Mouse (Mus musculus): ENCODE measurements around the gene Ncln. TPM values are rescaled to one million over a fixed set of nuclear protein-coding genes. Genes with fewer than 3 reads are reported as not detected.
A peak's percentile ranks its signal among the peaks of the same experiment; 100 is the strongest.

Gene Ncln
- polyA plus RNA-seq (2016; fragmentation: Nextera tagmentation; extraction: Ambion mirVana): 81.9 and 82.9 TPM in 2 replicates

DNA sequence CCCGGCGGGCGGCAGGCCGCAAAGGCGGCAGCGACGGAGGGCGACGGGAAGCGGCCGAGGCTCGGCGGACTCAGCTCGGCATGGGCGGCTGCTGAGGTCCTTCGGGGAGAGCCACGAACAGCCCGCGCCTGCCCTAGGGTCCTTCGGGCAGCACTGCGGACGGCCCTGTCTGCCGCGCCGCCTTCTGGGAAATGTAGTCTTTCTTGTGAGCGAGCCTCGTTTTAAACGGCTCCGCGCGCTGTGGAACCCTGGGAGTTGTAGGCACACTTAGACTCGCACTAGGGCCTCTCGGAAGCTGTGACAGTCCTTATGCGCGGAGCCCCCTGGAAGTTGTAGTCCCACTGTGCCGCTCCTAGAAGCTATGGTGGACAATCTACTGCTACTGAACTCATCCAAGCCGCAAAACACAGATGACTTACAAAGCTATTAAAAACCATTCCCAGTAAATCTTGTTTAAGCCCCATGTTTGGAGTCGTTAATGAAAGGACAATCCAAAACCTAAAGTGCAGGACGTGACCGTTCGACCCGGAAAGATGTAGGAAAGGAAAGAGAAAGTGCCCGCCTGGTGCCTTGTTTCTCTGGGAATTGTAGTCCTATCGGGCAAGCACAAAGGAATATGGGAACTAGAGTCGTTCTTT lies at the start of gene Ncln:
TSS of gene Ncln (minus strand) at position 129 of the 638 bp plus-strand sequence.
- peak within 1 kb of the TSS; percentile 60; the same call in 1 of the 2 replicates for H3K27ac ChIP-seq

DNA sequence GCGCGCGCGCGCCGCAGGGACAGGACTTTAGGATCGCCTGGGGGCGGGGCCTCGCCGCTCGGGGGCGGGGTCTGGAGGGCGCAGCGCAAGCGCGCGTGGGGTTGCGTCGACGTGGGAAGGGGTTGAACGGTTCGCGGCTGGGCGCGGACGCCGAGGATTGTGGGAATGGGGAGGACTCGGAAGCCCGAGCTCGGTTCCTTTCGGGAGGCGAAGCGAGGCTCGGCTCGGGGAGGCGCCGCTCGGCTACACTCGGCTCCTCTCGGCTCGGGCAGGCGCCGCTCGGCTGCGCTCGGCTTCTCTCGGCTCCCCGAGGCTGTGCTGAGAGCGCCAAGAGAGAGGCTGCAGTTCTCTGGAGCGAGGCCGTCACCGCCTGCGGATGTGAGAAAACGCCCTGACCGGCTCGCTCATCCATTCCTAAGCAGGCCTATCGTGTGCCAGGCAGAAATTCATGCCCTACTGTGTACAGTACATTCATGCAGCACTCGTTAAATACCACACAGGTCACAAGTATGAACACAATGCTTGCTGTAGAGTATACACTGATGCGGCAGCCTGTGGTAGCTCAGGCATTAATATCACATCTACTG lies 49.1 kb upstream of the Ncln start, which contains the start of gene Gna11:
TSS of gene Gna11 (minus strand) at position 30 of the 587 bp plus-strand sequence.
- Histone ChIP-seq H3K9me3 (no peaks in the 10 kb centered on the region), H3K27me3 (no peaks in the 10 kb centered on the region), H3K27ac (peak within 1 kb of the TSS; percentile 84), H3K9ac (peak within 1 kb of the TSS; percentile 96), H3K4me3 (peak within 1 kb of the TSS; percentile 96), H3K36me3 (peaks cover 6% of the 10 kb centered on the region; the same call in 1 of the 2 replicates), H3K4me2 (replicated peaks) (peak within 1 kb of the TSS; percentile 97), H3K4me1 (peaks cover 23% of the 10 kb centered on the region)
- under 1% methylated on average over 59 of the region's 59 CpGs for WGBS
- peak; percentile 95 for ATAC-seq (ENCODE audit: insufficient number of reproducible peaks, insufficient read depth, low FRiP score, low TSS enrichment)

More for the DNA sequence above, at the start of gene Ncln:
- under 1% methylated on average over 45 of the region's 45 CpGs for WGBS
- Histone ChIP-seq H3K4me2 (replicated peaks) (peak within 1 kb of the TSS; percentile 97), H3K36me3 (peaks cover 21% of the 10 kb centered on the region), H3K27me3 (no peaks in the 10 kb centered on the region), H3K4me1 (peaks cover 22% of the 10 kb centered on the region), H3K9me3 (no peaks in the 10 kb centered on the region), H3K4me3 (peak within 1 kb of the TSS; percentile 90), H3K9ac (peak within 1 kb of the TSS; percentile 88)
- peak; percentile 95 for ATAC-seq (ENCODE audit: insufficient number of reproducible peaks, insufficient read depth, low FRiP score, low TSS enrichment)

DNA sequence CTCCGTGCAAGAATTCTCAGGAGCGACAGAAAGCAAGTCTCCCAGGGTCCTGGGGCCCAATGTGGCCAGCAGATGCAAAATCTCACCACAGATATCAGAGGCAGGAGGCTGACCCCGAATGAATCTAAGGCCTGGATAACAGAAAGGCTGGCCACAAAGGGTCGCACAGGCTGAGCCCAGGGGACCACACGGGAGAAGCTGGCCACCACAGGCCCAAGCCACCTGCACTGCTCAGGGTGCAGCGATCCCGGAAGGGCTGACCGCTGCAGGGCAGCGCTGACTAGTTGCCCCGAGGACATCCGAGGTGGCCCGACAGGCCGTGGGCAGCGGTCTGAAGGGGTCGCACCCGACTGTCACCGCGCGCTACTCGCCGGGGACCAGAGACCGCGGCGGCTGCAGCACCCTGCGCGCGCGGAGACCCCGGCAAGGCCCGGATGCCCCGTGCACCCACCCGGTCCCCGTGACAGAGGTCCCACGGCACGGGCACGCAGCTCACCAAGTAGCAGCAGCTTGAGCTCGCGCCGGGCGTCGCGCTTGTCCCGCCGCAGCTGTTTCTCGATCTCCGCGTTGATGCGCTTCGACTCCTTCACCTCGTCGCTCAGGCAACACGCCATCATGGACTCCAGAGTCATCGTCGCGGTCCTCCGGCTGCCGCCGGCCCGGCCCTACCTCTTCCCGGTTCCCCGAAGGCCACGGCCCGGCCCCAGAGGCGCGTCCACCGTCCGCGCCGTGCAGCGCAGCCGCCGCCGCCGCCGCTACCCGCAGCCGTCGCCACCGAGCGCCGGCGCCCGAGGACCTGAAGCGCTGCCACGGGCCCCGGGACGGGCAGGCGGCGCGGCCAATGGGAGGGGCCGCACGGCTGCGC lies 48.3 kb upstream of the Ncln start:
- peak overlapping the region; percentile 97 for H3K4me2 ChIP-seq (replicated peaks)
- H3K9ac ChIP-seq: peak overlapping the region; percentile 96
- H3K4me3 ChIP-seq: peak overlapping the region; percentile 96
- peaks cover 14% of the 10 kb centered on the region; the same call in 1 of the 2 replicates for H3K36me3 ChIP-seq
- ATAC-seq (ENCODE audit: insufficient number of reproducible peaks, insufficient read depth, low FRiP score, low TSS enrichment): no peak
- peaks cover 23% of the 10 kb centered on the region for H3K4me1 ChIP-seq
- H3K27ac ChIP-seq: peak overlapping the region; percentile 84
- H3K27me3 ChIP-seq: no peaks in the 10 kb centered on the region
- under 1% methylated on average over 89 of the region's 93 CpGs for WGBS
- no peaks in the 10 kb centered on the region for H3K9me3 ChIP-seq

DNA sequence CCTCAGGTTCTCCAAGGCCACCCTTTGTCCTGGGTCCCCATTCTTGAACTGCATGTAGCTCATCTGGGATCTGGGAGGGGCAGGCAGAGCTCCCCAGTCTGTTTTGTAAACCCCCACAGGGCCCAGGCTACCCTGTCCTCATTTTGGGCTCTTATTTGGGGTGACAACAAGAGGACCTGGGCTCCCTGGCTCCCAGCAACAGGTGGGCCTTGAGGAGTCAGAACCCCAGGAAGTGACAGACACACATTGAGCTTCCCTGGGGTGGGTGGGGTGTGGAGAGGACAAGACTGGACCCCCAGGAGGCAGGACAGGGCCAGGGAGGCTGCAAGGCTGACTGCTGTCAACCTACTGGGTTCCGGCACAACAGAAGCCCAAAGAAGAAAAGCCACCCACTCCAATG lies 47.4 kb upstream of the Ncln start:
- Histone ChIP-seq H3K9ac (peak overlapping the region; percentile 96), H3K4me2 (replicated peaks) (peak overlapping the region; percentile 97), H3K27ac (no peak overlapping the region), H3K9me3 (no peaks in the 10 kb centered on the region), H3K4me1 (peaks cover 23% of the 10 kb centered on the region), H3K27me3 (no peaks in the 10 kb centered on the region), H3K4me3 (peak overlapping the region; percentile 96), H3K36me3 (peaks cover 23% of the 10 kb centered on the region)
- 76% methylated on average over 1 of the region's 1 CpGs for WGBS
- ATAC-seq (ENCODE audit: insufficient number of reproducible peaks, insufficient read depth, low FRiP score, low TSS enrichment): no peak

DNA sequence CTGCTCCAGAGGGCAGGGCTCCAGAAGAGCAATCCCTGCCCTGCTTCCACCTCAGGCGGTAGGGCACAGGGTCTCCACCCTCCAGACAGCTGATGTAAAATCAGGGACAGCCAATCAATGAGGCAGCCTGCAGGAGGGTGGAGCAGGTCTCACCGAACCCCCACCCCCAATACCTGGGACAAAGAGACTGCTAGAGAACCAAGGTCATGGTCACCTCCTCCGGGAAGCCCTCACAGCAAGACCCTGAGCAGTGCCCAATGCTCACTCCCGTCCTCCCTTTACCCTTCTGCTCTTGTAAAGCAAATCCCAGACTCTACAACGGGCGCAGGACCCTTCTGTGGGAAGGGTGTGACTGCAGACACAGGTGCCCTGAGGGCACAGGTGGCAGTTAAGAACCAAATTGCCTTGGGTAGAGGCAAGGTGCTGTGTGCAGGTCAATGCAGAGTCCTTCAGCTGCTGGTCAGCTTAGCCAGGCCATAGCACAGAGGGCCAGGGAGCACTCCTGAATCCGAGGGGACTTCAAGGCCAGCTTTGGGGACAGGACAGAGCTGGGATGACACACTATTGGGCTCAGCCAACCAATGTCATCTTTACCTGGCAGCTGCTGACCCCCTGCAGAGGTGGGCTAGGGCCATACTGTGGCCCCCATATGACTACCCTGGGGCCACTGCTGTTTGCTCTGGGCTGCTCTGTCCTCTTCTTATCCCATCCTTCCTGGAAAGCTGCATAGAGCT lies 46.7 kb upstream of the Ncln start:
- no peak for ATAC-seq (ENCODE audit: insufficient number of reproducible peaks, insufficient read depth, low FRiP score, low TSS enrichment)
- H3K4me3 ChIP-seq: peak overlapping the region; percentile 96
- WGBS: 72% methylated on average over 7 of the region's 7 CpGs

DNA sequence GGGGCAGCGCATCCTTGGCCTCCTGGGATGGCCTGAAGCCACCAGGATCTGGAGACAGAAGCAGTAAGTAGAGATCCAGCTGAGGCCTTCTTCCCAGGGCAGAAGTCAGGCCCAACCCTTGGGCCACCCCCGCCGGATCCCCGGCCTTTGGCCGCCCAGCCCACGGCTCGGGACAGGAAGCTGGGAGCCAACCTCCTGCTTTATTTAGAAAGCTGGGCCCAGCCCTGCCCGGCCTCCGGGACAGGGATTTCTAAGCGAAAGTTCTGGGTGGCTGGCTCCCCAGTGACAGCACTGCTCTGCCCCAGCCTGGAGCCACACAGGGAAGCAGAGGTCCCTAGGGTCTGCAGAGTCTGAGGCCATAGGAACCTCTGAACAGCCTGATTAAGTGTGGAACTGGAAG lies 45.6 kb upstream of the Ncln start:
- Histone ChIP-seq H3K4me3 (no peak overlapping the region), H3K27ac (no peak overlapping the region), H3K36me3 (peaks cover 26% of the 10 kb centered on the region), H3K4me1 (peaks cover 23% of the 10 kb centered on the region), H3K27me3 (no peaks in the 10 kb centered on the region), H3K9me3 (no peaks in the 10 kb centered on the region), H3K4me2 (replicated peaks) (no peak overlapping the region), H3K9ac (peak overlapping the region; percentile 10; the same call in 1 of the 2 replicates)
- ATAC-seq (ENCODE audit: insufficient number of reproducible peaks, insufficient read depth, low FRiP score, low TSS enrichment): no peak
- 75% methylated on average over 10 of the region's 10 CpGs for WGBS

More for the DNA sequence above, 46.7 kb upstream of the Ncln start:
- H3K27me3 ChIP-seq: no peaks in the 10 kb centered on the region
- H3K9me3 ChIP-seq: no peaks in the 10 kb centered on the region
- peak overlapping the region; percentile 96 for H3K9ac ChIP-seq
- peak overlapping the region; percentile 97 for H3K4me2 ChIP-seq (replicated peaks)
- H3K36me3 ChIP-seq: peaks cover 26% of the 10 kb centered on the region
- H3K27ac ChIP-seq: no peak overlapping the region
- peaks cover 23% of the 10 kb centered on the region for H3K4me1 ChIP-seq

DNA sequence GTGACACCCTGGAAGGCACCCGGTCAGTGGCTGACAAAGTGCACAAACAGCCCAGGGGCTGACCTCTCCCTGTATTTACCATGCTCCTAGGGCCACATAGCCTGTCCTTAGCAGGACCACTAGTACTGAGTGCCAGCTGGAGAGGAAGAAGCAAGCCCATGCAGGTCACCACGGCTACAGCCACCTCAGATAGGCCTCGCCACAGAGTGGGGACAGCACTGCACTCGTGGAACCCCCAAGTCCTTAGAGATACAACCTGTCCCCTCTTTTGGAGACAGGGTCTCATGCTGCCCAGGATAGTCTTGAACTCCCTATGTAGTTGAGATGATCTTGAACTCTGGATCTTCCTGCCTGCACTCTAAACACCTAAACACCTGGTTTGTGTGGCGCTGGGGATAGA lies 45.2 kb upstream of the Ncln start:
- Histone ChIP-seq H3K36me3 (peaks cover 26% of the 10 kb centered on the region), H3K4me1 (peaks cover 23% of the 10 kb centered on the region), H3K9me3 (no peaks in the 10 kb centered on the region), H3K27me3 (no peaks in the 10 kb centered on the region), H3K4me2 (replicated peaks) (no peak overlapping the region), H3K9ac (peak overlapping the region; percentile 10; the same call in 1 of the 2 replicates), H3K4me3 (no peak overlapping the region), H3K27ac (no peak overlapping the region)
- 87% methylated on average over 5 of the region's 5 CpGs for WGBS
- ATAC-seq (ENCODE audit: insufficient number of reproducible peaks, insufficient read depth, low FRiP score, low TSS enrichment): no peak

DNA sequence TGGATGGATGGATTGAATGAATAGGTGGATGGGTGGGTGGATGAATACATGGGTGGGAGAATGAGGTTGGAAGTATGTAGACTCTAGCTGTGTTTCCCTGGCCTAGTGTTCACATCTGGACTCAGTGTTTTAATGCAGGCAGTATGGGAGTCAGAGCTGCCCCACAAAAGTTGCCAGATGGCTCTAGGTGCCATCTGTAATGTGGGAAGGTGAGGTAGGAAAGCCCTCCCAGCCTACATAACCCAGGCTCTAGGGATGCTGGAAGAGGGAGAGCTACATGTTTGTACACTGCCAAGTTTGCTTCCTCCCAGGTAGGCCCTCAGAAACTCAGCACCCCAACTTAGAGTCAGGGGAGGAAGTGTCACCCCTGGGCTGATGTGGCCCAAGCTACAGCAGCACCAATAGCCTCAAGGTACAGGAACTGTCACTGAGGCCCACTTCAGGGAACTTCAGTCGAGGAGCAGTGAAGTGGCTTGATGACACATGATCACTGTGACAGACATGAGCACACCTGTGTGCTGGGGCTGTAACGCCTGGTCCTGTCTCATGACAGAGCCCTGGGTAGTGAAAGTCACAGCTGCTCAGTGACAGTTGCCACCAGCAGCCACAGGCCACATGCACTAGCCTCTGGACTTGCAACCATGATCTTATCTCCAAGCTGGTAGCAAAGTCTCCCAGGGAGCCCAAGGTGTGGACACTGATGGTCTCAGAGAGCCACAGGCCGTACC lies 42.3 kb upstream of the Ncln start:
- Histone ChIP-seq H3K9ac (no peak overlapping the region), H3K27me3 (no peaks in the 10 kb centered on the region), H3K36me3 (peaks cover 39% of the 10 kb centered on the region), H3K4me3 (no peak overlapping the region), H3K9me3 (no peaks in the 10 kb centered on the region), H3K27ac (no peak overlapping the region), H3K4me1 (peaks cover 14% of the 10 kb centered on the region), H3K4me2 (replicated peaks) (no peak overlapping the region)
- ATAC-seq (ENCODE audit: insufficient number of reproducible peaks, insufficient read depth, low FRiP score, low TSS enrichment): no peak
- WGBS: 86% methylated on average over 3 of the region's 3 CpGs

DNA sequence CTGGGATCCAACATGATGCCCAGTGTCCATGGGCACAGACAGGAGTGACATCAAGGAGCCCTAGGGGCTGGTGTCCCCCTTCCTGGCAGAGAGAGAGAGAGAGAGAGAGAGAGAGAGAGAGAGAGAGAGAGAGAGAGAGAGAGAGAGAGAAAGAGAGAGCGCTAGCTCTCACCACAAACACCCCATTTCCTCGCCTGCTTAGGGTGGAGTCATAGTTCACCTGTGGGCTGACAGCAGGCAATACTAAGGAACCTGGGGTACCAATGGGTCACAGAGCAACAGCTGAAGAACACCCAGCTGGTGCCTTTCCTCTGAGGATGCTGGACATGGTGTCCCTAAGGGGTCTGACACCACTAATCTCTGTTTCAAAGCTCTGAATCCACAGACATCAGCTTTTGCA lies 41.2 kb upstream of the Ncln start:
- no peak overlapping the region for H3K4me2 ChIP-seq (replicated peaks)
- no peak for ATAC-seq (ENCODE audit: insufficient number of reproducible peaks, insufficient read depth, low FRiP score, low TSS enrichment)
- peaks cover 43% of the 10 kb centered on the region for H3K36me3 ChIP-seq
- 88% methylated on average over 2 of the region's 2 CpGs for WGBS
- H3K4me3 ChIP-seq: no peak overlapping the region
- no peaks in the 10 kb centered on the region for H3K9me3 ChIP-seq
- no peak overlapping the region for H3K27ac ChIP-seq
- H3K9ac ChIP-seq: no peak overlapping the region
- H3K4me1 ChIP-seq: peaks cover 4% of the 10 kb centered on the region; the same call in 1 of the 2 replicates
- no peaks in the 10 kb centered on the region for H3K27me3 ChIP-seq

DNA sequence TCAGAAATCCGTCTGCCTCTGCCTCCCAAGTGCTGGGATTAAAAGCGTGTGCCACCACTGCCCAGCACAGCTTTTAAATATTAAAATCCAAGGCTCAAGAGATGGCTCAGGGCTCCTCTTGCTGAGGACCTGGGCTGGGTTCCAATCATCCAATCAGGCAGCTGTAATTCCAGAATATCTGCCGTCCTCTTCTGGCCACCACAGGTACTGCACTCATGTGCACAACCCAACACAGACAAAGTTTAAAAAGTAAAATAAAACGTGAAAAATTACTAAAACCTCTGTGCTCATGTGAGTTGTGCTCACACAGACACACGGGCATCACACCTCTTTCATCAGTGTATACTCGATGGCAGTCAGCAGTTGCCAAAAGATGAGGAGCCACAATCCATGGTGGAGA lies 40.5 kb upstream of the Ncln start:
- no peak overlapping the region for H3K4me2 ChIP-seq (replicated peaks)
- no peak overlapping the region for H3K27ac ChIP-seq
- 0 out of 2 replicates have a peak, but pooled peaks cover 3% of the 10 kb centered on the region for H3K4me1 ChIP-seq
- no peak overlapping the region for H3K4me3 ChIP-seq
- WGBS: 79% methylated on average over 6 of the region's 6 CpGs
- no peaks in the 10 kb centered on the region for H3K27me3 ChIP-seq
- H3K9me3 ChIP-seq: no peaks in the 10 kb centered on the region
- H3K9ac ChIP-seq: no peak overlapping the region
- ATAC-seq (ENCODE audit: insufficient number of reproducible peaks, insufficient read depth, low FRiP score, low TSS enrichment): no peak
- peaks cover 47% of the 10 kb centered on the region for H3K36me3 ChIP-seq
